Mouse (Mus musculus) erythroblast, embryonic 14.5 days (primary cell): ENCODE data around the gene Nop58.

Experiments
- GATA1 ChIP-seq: IDR thresholded peaks from 2 replicates; pipeline ENCODE4 v1.6.1; 2012; ENCODE audit warnings: low read length, inconsistent platforms, mixed read lengths
- TAL1 ChIP-seq: IDR thresholded peaks from 3 replicates; pipeline ENCODE4 v1.6.1; 2012; ENCODE audit warnings: low read length, inconsistent platforms, mixed read lengths

GRCm38 (mm10) chr1:59668871-59669270, 15.9 kb upstream of the Nop58 start:
- TF ChIP-seq TAL1 (no peak), GATA1 (no peak)
